Mouse (Mus musculus) myocyte (in vitro differentiated cells): ENCODE measurements around the gene Ntrk3. TPM values are rescaled to one million over a fixed set of nuclear protein-coding genes. Genes with fewer than 3 reads are reported as not detected.

Experiments used
- H3K27me3 ChIP-seq: one replicate; pipeline ENCODE4 v1.6.1; 2011; ENCODE audit not compliant: control insufficient read depth, insufficient read depth, insufficient read length
- H3K36me3 ChIP-seq: one replicate; pipeline ENCODE4 v1.6.1; 2011; ENCODE audit not compliant: control insufficient read depth, insufficient read depth
- H3K4me2 ChIP-seq: one replicate; pipeline ENCODE4 v1.6.1; 2011; ENCODE audit warnings: low read depth, control low read depth
- H3K4me3 ChIP-seq: one replicate; pipeline ENCODE4 v1.5.1; 2011; ENCODE audit warnings: mild to moderate bottlenecking, control low read depth, moderate library complexity
- H3K79me2 ChIP-seq: one replicate; pipeline ENCODE4 v1.6.1; 2011; ENCODE audit not compliant: control insufficient read depth, insufficient read depth
- H3ac ChIP-seq: one replicate; pipeline ENCODE4 v1.6.1; 2011; ENCODE audit not compliant: control insufficient read depth, insufficient read length
- CEBPB ChIP-seq: IDR thresholded peaks from 2 replicates; pipeline ENCODE4 v1.6.1; 2011; ENCODE audit warnings: mild to moderate bottlenecking, moderate library complexity; ENCODE audit not compliant: poor library complexity, insufficient read depth, severe bottlenecking
- E2F4 ChIP-seq: IDR thresholded peaks from one replicate; pipeline ENCODE4 v1.6.1; 2011; ENCODE audit warnings: mild to moderate bottlenecking, control low read depth, moderate library complexity; ENCODE audit not compliant: insufficient read depth
- MAX ChIP-seq: IDR thresholded peaks from one replicate; pipeline ENCODE4 v1.6.1; 2011; ENCODE audit warnings: low read depth, mild to moderate bottlenecking, control low read depth
- MYOD1 ChIP-seq, 3 experiments: IDR thresholded peaks; one replicate each; pipeline ENCODE4 v1.6.1; 2011; ENCODE audit warnings: control low read depth in 2 of 3, low read depth in 2 of 3, mild to moderate bottlenecking in 2 of 3, moderate library complexity in 1 of 3; ENCODE audit not compliant: insufficient read length in 2 of 3, control insufficient read depth in 1 of 3
- MYOG ChIP-seq, 3 experiments: IDR thresholded peaks; one replicate each; pipeline ENCODE4 v1.6.1; 2011; ENCODE audit warnings: control low read depth in 2 of 3, low read depth in 2 of 3, mild to moderate bottlenecking in 2 of 3; ENCODE audit not compliant: insufficient read length in 2 of 3, control insufficient read depth in 1 of 3, insufficient read depth in 1 of 3
- POLR2A ChIP-seq: IDR thresholded peaks from one replicate; pipeline ENCODE4 v1.6.1; 2011; ENCODE audit warnings: low read depth, mild to moderate bottlenecking, control low read depth, moderate library complexity; ENCODE audit not compliant: insufficient read length
- POLR2AphosphoS2 ChIP-seq: IDR thresholded peaks from one replicate; pipeline ENCODE4 v1.6.1; 2011; ENCODE audit warnings: low read depth, control low read depth; ENCODE audit not compliant: insufficient read length
- REST ChIP-seq: IDR thresholded peaks from one replicate; pipeline ENCODE4 v1.6.1; 2011; ENCODE audit warnings: mild to moderate bottlenecking, control low read depth, moderate library complexity; ENCODE audit not compliant: insufficient read depth, insufficient read length
- SRF ChIP-seq: IDR thresholded peaks from one replicate; pipeline ENCODE4 v1.6.1; 2011; ENCODE audit warnings: low read depth; ENCODE audit not compliant: control insufficient read depth, insufficient read length
- TCF12 ChIP-seq: IDR thresholded peaks from one replicate; pipeline ENCODE4 v1.6.1; 2011; ENCODE audit warnings: mild to moderate bottlenecking, control low read depth; ENCODE audit not compliant: poor library complexity, insufficient read depth, severe bottlenecking
- TCF3 ChIP-seq: IDR thresholded peaks from one replicate; pipeline ENCODE4 v1.6.1; 2011; ENCODE audit warnings: low read depth, control low read depth; ENCODE audit not compliant: insufficient read length
- USF1 ChIP-seq: IDR thresholded peaks from one replicate; pipeline ENCODE4 v1.6.1; 2011; ENCODE audit warnings: low read depth, mild to moderate bottlenecking, control low read depth, moderate library complexity
- polyA plus RNA-seq: library from polyadenylated mRNA; unstranded; fragments of >200 nt; fragmentation: generic; extraction: Trizol; gene quantifications from one replicate; pipeline ENCODE4 v1.2.1, GENCODE M21; 2012; ENCODE audit warnings: missing spikeins

The Ntrk3 gene
- polyA plus RNA-seq, 1 experiment, result 0.17 TPM

DNA sequence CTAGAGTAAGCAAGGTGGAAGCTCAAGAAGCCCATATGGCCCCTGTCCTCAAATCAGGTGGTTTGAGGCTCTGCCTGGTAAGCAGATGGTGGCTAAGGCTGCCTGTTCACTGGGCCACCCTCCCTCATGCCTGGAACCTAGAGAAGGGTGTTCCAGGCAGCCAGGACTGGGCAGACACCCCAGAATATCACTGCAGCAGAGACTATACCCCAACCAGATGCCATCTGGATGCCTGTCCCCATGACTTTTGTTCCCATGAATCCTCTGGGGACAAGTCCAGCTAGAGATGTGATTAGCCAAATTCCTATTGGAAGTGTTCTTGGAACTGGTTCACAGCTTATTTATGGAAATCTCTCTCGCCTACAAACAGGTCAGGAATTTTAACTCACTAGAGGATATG is 351.8 kb downstream of the Ntrk3 start:
- Histone ChIP-seq H3K27me3 (no peaks in the 10 kb centered on the region), H3ac (no peak overlapping the region), H3K4me3 (no peak overlapping the region), H3K36me3 (no peaks in the 10 kb centered on the region), H3K4me2 (no peak overlapping the region), H3K79me2 (no peaks in the 10 kb centered on the region)
- TF ChIP-seq USF1 (no peak), MYOG (IDR thresholded peaks at IDR 0.05; ENCODE audit: control insufficient read depth in 1 of 3, insufficient read depth in 1 of 3, insufficient read length in 2 of 3, low read depth in 2 of 3) (no peak), TCF12 (no peak), E2F4 (no peak), POLR2A (no peak), MAX (no peak), MYOD1 (IDR thresholded peaks at IDR 0.05; ENCODE audit: control insufficient read depth in 1 of 3, insufficient read length in 2 of 3, low read depth in 2 of 3) (no peak), SRF (no peak), TCF3 (no peak), REST (no peak), POLR2AphosphoS2 (no peak), CEBPB (no peak)

DNA sequence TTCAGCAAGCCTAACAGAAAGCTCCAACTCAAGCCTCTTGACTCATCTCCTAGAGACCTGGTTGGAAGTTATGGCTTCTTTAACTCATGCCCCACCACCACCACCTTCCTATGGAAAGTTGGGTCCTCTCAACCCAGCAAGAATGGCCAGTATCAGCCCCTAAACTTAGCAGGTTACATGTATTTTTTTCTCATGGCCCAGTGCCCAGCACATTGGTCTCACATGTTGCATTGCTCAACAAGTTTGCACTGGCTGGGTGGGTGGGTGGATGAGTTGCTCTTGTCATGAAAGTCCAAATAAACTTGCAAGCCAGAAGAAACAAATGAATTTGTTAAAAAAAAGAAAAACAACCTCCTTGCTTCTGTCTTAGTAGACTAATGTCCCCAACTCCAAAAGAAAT is 353.7 kb downstream of the Ntrk3 start:
- H3K79me2 ChIP-seq, result no peaks in the 10 kb centered on the region
- no peaks in the 10 kb centered on the region for H3K27me3 ChIP-seq
- H3K4me2 ChIP-seq, result no peak overlapping the region
- TF ChIP-seq POLR2AphosphoS2, result no peak
- no peak for TF ChIP-seq SRF
- no peak for TF ChIP-seq MAX
- TF ChIP-seq MYOD1 (IDR thresholded peaks at IDR 0.05; ENCODE audit: control insufficient read depth in 1 of 3, insufficient read length in 2 of 3, low read depth in 2 of 3), result no peak
- no peak for TF ChIP-seq TCF3
- TF ChIP-seq E2F4, result no peak
- no peak for TF ChIP-seq POLR2A
- no peak for TF ChIP-seq CEBPB
- no peak for TF ChIP-seq TCF12
- no peak for TF ChIP-seq USF1
- TF ChIP-seq REST, result no peak
- no peak for TF ChIP-seq MYOG (IDR thresholded peaks at IDR 0.05; ENCODE audit: control insufficient read depth in 1 of 3, insufficient read depth in 1 of 3, insufficient read length in 2 of 3, low read depth in 2 of 3)
- no peak overlapping the region for H3K4me3 ChIP-seq
- no peak overlapping the region for H3ac ChIP-seq
- no peaks in the 10 kb centered on the region for H3K36me3 ChIP-seq

DNA sequence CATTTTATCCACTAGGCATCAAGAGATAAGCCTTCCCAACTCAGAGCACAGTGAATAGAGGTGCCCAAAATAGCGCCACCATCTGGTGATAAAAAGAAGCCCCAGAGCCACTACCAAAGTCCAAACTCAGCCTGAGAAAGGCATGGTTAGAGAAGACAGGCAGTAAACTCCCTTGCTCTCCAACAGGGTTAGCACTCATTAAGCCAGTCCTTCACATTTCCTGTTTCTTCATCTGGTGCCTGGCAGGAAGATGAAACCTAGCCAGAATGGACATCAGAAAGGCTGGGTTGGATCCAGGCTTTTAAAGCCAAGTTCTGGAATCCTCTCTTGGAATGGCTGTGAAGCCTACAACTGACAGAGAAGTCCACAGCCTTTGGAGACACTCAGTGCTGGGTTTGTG is 355.7 kb downstream of the Ntrk3 start:
- Histone ChIP-seq H3ac (no peak overlapping the region), H3K4me2 (no peak overlapping the region), H3K79me2 (no peaks in the 10 kb centered on the region), H3K36me3 (no peaks in the 10 kb centered on the region), H3K27me3 (no peaks in the 10 kb centered on the region), H3K4me3 (no peak overlapping the region)
- no peak for TF ChIP-seq TCF3
- TF ChIP-seq E2F4, result no peak
- no peak for TF ChIP-seq POLR2AphosphoS2
- no peak for TF ChIP-seq MAX
- TF ChIP-seq USF1, result no peak

DNA sequence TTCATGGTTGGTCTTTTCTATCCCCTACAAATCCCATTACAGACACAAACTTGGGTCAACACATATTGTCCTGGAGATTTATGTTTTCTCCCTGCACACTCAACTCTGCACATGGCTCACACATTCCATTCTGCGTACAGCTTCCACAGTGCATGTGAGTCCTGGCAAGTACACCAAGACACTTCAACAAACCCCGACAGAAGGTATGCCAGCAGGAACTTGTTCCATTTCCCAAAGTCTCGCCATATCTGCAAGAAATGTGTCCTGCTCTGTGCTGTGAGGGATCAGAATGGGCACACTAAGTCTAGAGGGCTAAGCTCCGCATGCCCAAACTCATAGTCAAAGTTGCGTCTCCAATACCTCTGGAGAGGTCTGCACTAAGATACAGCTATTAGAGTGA is 358.0 kb downstream of the Ntrk3 start:
- Histone ChIP-seq H3K4me2 (no peak overlapping the region), H3K79me2 (no peaks in the 10 kb centered on the region), H3ac (no peak overlapping the region), H3K36me3 (no peaks in the 10 kb centered on the region), H3K4me3 (no peak overlapping the region), H3K27me3 (no peaks in the 10 kb centered on the region)
- no peak for TF ChIP-seq SRF
- no peak for TF ChIP-seq E2F4
- no peak for TF ChIP-seq POLR2A
- no peak for TF ChIP-seq MYOD1 (IDR thresholded peaks at IDR 0.05; ENCODE audit: control insufficient read depth in 1 of 3, insufficient read length in 2 of 3, low read depth in 2 of 3)
- TF ChIP-seq MAX, result no peak
- no peak for TF ChIP-seq CEBPB
- TF ChIP-seq REST, result no peak
- no peak for TF ChIP-seq TCF12
- no peak for TF ChIP-seq USF1
- TF ChIP-seq TCF3, result no peak
- TF ChIP-seq MYOG (IDR thresholded peaks at IDR 0.05; ENCODE audit: control insufficient read depth in 1 of 3, insufficient read depth in 1 of 3, insufficient read length in 2 of 3, low read depth in 2 of 3), result no peak
- TF ChIP-seq POLR2AphosphoS2, result no peak

DNA sequence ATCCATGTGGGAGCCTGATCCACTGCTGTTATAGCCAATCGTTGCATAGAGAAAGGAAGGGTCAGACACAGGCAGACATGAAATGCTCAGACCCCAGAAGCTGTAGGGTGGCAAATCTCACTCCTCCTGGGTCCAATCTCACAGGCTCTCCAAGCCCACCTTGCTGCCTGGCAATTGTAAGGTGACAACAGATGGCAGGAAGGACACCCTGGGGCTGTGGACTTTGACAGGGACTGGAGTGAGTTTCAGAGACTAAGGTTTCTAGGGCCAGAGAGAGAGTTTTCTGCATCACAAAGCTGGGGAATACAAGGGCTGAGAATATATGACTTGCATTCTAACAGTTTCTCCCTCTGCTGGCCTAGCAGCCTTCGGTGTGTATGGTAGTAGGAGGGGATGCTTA is 359.5 kb downstream of the Ntrk3 start:
- Histone ChIP-seq H3K4me2 (no peak overlapping the region), H3K27me3 (no peaks in the 10 kb centered on the region), H3K36me3 (no peaks in the 10 kb centered on the region), H3K4me3 (no peak overlapping the region), H3ac (no peak overlapping the region), H3K79me2 (no peaks in the 10 kb centered on the region)
- TF ChIP-seq TCF12, result no peak
- TF ChIP-seq TCF3, result no peak
- TF ChIP-seq MAX, result no peak
- TF ChIP-seq REST, result no peak
- no peak for TF ChIP-seq POLR2AphosphoS2
- no peak for TF ChIP-seq POLR2A
- no peak for TF ChIP-seq CEBPB
- no peak for TF ChIP-seq SRF
- TF ChIP-seq MYOG (IDR thresholded peaks at IDR 0.05; ENCODE audit: control insufficient read depth in 1 of 3, insufficient read depth in 1 of 3, insufficient read length in 2 of 3, low read depth in 2 of 3), result no peak
- TF ChIP-seq MYOD1 (IDR thresholded peaks at IDR 0.05; ENCODE audit: control insufficient read depth in 1 of 3, insufficient read length in 2 of 3, low read depth in 2 of 3), result no peak
- no peak for TF ChIP-seq USF1
- TF ChIP-seq E2F4, result no peak
